Mouse (Mus musculus) retina, adult 2 months (tissue): ENCODE data around the gene Grm4.

Experiments used
- DNase-seq: peaks from one replicate; pipeline ENCODE4 v3.0.0-alpha.2; 2012; ENCODE audit warnings: low read depth, low spot score

The Grm4 gene

DNA sequence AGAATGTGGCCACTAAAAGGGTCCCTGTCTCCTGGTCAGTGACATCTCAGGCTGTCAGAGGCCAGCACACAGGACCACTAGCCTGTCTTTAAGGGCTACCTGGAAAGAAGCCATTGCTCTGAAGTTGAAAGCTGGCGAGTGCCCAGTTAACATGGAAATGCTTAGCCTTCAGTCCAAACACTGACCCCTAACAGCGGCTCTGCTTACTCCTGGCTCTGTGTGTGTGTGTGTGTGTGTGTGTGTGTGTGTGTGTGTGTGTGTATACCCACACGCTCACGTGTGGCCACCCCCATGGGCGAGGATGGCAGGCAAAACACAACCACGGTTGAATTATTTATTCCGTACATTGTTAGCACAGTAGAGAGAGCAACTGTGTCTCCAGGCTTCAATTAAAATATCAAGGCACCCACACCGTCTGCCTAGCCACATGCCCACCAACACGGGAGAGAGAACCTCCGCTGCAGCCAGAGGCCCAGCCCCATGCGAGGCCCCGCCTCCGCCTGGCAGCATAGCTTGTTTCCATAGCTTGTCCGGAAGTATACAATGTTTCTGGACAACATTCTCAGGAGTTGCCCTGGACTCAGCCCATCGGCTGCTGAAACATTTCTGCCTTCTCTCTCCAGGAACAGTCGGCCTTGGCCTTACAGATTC, 32.9 kb downstream of the Grm4 start:
- DNase-seq, result no peak

GRCm38 (mm10) chr17:27485940-27486339, 35.3 kb downstream of the Grm4 start:
- DNase-seq, result no peak

- no peak for DNase-seq
These were observed 37.6 kb downstream of the Grm4 start for GRCm38 (mm10) chr17:27483571-27483970.

- DNase-seq, result no peak
These were observed 40.8 kb downstream of the Grm4 start for GRCm38 (mm10) chr17:27480143-27481103.

GRCm38 (mm10) chr17:27475650-27476049, 45.6 kb downstream of the Grm4 start:
- DNase-seq, result no peak

GRCm38 (mm10) chr17:27466620-27467019, 54.6 kb downstream of the Grm4 start:
- no peak for DNase-seq

- DNase-seq, result no peak
These were observed 55.3 kb downstream of the Grm4 start for GRCm38 (mm10) chr17:27465924-27466323.

GRCm38 (mm10) chr17:27464327-27464962, 56.8 kb downstream of the Grm4 start:
- DNase-seq, result no peak

DNA sequence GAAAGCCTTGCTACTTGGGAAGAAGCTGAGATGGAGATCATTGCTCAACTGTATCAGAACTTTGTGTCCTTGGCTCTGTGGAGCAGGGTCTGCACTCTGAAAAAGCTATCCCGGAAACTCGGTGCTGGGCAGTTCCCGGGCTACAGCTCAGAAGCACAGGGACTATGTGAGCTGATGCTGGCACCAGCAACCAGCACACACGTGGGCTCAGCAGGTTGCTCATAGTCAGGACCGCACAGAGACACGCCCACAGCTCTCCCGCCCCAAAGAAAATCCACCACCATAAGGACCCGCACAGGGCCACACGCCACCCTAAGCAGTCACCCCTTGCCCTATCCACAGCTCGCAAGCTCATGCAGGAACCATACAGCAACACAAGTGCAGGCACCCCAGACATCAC, 61.2 kb downstream of the Grm4 start:
- DNase-seq, result no peak

DNA sequence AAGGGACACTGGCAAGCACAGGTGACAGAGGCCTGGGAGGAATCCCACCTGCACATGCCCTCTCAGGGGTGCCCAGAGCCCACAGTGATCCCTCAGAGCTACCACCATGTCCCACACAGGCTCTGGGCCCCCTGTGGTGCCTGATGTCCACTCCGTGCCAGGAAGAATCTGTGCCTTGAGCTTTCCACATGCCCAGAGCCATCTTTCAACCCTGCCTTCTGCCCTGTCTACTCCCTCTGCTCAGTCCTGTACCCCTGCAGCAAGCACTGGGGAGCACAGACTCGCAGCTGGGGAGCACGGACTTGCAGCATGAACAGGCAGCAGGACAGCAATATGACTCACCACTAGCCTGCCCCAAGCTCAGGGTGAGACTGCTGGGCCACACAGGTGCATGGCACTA, 62.0 kb downstream of the Grm4 start:
- no peak for DNase-seq

DNA sequence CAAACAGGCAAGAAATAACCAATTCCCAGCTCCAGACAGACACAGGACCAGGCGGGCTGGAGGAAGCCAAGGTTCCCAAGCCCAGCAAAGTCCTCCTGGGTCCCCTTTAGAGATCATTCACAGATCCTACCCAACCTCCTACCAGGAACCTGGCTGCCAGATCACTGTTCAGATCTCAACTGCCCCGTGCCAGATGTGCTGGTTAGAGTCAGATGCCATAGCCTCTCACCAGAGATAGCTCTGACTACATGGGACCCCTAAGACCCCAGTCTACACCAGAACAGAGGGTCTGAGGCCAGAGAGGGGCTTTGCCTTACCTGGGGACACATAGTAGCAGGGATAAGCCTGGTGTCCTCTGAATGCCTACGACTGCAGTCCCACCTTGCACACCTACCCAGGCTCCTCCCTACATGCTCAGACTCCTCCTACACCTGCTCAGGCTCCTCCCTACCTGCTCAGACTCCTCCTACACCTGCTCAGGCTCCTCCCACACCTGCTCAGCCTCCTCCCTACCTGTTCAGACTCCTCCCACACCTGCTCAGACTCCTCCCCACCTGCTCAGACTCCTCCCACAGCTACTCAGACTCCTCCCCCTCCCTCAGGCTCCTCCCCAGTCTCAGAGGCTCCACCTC, 63.2 kb downstream of the Grm4 start:
- DNase-seq, result no peak

GRCm38 (mm10) chr17:27457038-27457577, 64.1 kb downstream of the Grm4 start:
- DNase-seq, result no peak

GRCm38 (mm10) chr17:27456364-27456763, 64.8 kb downstream of the Grm4 start:
- no peak for DNase-seq

DNA sequence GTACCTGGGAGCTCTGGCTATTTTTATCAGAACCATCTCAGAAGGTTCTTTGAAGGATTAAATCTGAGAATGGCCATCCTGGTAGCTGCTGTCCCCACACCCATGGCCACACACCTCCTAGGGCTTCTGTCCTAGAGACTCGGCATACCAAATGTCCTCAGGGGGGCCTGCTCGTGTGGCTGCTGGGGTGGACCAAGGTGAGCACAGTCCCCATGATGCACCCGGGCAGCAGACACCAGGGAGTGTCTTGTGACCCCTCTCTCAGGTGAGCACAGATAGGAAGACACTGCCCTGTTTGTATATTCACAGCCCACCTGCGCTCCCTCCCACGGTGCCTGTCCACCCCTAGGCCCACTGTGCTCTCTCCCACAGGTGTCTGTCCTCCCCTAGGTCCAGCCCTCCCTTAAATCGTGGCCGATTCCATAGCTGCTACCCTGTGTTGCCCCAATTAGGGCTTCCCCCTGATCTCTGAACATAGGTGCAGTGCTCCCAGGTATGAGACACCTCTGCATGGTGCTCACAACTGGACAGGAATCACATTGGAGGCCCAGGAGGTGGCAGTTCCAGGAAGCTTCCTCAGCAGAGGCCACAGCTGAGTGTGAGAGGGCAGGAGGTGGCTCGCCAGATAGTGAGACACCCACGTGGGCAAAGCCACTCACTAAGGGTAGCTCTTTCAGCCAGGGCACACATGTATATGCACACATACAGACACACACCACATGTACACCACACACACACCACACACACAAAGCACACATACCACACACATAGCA, 66.0 kb downstream of the Grm4 start:
- no peak for DNase-seq

GRCm38 (mm10) chr17:27454396-27454795, 66.8 kb downstream of the Grm4 start:
- no peak for DNase-seq

DNA sequence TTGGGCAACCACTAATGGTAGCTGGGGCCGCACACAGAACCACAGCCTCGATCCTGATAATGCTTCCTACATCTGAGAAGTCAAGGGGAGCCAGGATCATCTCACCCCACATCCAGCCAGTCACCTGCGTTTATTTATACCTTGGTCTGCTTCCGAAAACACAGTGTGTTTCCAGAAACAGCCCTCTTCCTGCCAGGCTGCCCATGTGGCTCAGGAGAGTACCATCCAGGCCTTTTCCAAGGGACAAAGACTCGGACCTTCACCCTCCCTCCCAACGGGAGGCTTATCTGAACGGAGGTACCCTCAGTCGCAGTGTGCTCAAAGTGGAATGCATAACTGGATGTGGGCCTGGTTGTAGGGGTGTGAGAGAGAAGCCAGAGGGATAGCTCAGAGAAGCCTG, 68.2 kb downstream of the Grm4 start:
- no peak for DNase-seq

DNA sequence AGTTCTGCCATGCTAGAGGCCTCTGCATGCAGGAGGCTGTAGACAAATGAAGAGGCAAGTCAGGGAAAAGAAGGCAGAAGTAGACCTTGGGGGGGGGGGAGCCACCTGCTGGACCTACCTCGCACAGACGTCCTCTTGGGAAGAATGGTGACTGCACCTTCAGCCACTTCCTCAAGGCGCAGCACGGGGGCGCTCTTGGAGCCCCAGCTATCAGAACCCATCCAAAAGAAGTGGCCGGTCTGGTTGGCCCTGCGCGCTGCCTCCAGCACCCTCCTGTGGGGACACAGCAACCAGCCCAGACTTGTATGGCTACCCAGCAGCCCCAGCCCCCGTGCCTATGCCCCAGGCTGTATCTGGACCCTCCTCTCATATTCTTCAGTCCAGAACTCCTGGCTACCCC, 69.4 kb downstream of the Grm4 start:
- no peak for DNase-seq

GRCm38 (mm10) chr17:27451216-27451615, 70.0 kb downstream of the Grm4 start:
- no peak for DNase-seq

DNA sequence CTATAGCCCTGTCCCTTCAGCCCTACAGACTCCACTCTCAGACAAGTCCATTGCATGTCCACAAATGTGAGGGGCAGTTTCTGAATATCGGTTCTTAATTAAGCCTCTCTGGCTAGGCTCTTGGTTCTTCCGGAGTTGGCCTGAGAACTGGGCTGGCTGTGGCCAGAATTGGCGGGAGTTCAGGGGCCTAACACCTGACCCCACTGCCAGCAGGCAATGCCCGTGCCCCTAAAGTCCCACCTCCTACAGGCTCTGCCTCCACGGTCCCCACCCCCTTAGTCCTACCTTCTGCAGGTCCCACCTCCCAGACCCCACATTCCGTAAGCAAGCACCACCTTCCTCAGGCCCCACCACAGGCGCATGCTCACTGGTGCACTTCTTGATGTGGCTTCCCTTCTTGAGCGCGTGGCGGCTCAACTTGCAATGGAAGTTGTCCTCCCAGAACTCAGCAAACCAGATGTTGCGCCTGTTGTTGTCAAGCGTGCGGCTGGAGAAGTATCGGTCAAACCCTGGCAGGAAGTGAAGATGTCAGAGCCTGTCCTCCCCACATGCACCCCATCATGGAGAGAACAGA, 71.4 kb downstream of the Grm4 start:
- DNase-seq, result no peak

GRCm38 (mm10) chr17:27448749-27449148, 72.5 kb downstream of the Grm4 start:
- no peak for DNase-seq
